Mouse (Mus musculus) cerebellum, adult 11 months (tissue): ENCODE measurements around the gene Pde3a.

Experiments
- DNase-seq: peaks from one replicate; pipeline ENCODE4 v3.0.0; 2022

The Pde3a gene

GRCm38 (mm10) chr6:141331464-141331863 is 82.4 kb downstream of the Pde3a start:
- no peak for DNase-seq

- no peak for DNase-seq
Measured at GRCm38 (mm10) chr6:141332613-141333165, 83.6 kb downstream of the Pde3a start.

GRCm38 (mm10) chr6:141333245-141333644 is 84.2 kb downstream of the Pde3a start:
- no peak for DNase-seq

GRCm38 (mm10) chr6:141335878-141336277 is 86.8 kb downstream of the Pde3a start:
- DNase-seq: no peak

GRCm38 (mm10) chr6:141336438-141336837 is 87.4 kb downstream of the Pde3a start:
- no peak for DNase-seq

GRCm38 (mm10) chr6:141337673-141338072 is 88.6 kb downstream of the Pde3a start:
- DNase-seq: no peak

- no peak for DNase-seq
Measured at GRCm38 (mm10) chr6:141341385-141341784, 92.3 kb downstream of the Pde3a start.

- DNase-seq: no peak
Measured at GRCm38 (mm10) chr6:141347870-141348269, 98.8 kb downstream of the Pde3a start.

GRCm38 (mm10) chr6:141348542-141348941 is 99.5 kb downstream of the Pde3a start:
- DNase-seq: no peak

- no peak for DNase-seq
Measured at GRCm38 (mm10) chr6:141350261-141350660, 101.2 kb downstream of the Pde3a start.

GRCm38 (mm10) chr6:141352277-141352676 is 103.2 kb downstream of the Pde3a start:
- no peak for DNase-seq

GRCm38 (mm10) chr6:141363664-141364063 is 114.6 kb downstream of the Pde3a start:
- no peak for DNase-seq

GRCm38 (mm10) chr6:141367037-141367436 is 118.0 kb downstream of the Pde3a start:
- DNase-seq: no peak

GRCm38 (mm10) chr6:141372697-141373096 is 123.6 kb downstream of the Pde3a start:
- DNase-seq: no peak

- DNase-seq: peak; percentile 24
Measured at GRCm38 (mm10) chr6:141374469-141375057, 125.5 kb downstream of the Pde3a start.

GRCm38 (mm10) chr6:141375155-141375554 is 126.1 kb downstream of the Pde3a start:
- DNase-seq: no peak

- no peak for DNase-seq
Measured at GRCm38 (mm10) chr6:141380927-141381326, 131.9 kb downstream of the Pde3a start.

GRCm38 (mm10) chr6:141381473-141381872 is 132.4 kb downstream of the Pde3a start:
- no peak for DNase-seq

- DNase-seq: no peak
Measured at GRCm38 (mm10) chr6:141381881-141382370, 132.9 kb downstream of the Pde3a start.

GRCm38 (mm10) chr6:141388104-141388503 is 139.0 kb downstream of the Pde3a start:
- no peak for DNase-seq

- no peak for DNase-seq
Measured at GRCm38 (mm10) chr6:141395926-141396325, 146.9 kb downstream of the Pde3a start.

GRCm38 (mm10) chr6:141399411-141399810 is 150.3 kb downstream of the Pde3a start:
- no peak for DNase-seq

GRCm38 (mm10) chr6:141403943-141404342 is 154.9 kb downstream of the Pde3a start:
- no peak for DNase-seq

GRCm38 (mm10) chr6:141404649-141405048 is 155.6 kb downstream of the Pde3a start:
- no peak for DNase-seq

- DNase-seq: no peak
Measured at GRCm38 (mm10) chr6:141405496-141405895, 156.4 kb downstream of the Pde3a start.
